Mouse (Mus musculus): ENCODE results near the gene Abcc8. TPM values are rescaled to one million over a fixed set of nuclear protein-coding genes. Genes with fewer than 3 reads are reported as not detected.

The Abcc8 gene
- total and polyA plus RNA-seq, 3 experiments, result not detected

- H3K36me3 ChIP-seq (replicated peaks in 1 of 2; ENCODE audit: control insufficient read depth in 1 of 2, insufficient read depth in 1 of 2, low read length in 1 of 2), result no peaks in the 10 kb centered on the region
- H3K9me3 ChIP-seq (replicated peaks; ENCODE audit: low read length), result no peaks in the 10 kb centered on the region
- no peak overlapping the region for H3K4me3 ChIP-seq (replicated peaks in 1 of 3; ENCODE audit: low read depth in 2 of 3, low read length in 2 of 3, poor library complexity in 1 of 3)
- H3K27ac ChIP-seq (ENCODE audit: insufficient read depth, low read depth), result no peak overlapping the region
- dilution Hi-C loops (cut with MboI; ENCODE audit: extremely low pct_ligation_motif_present, extremely low pct_unique_long_range_greater_than_20kb, low sequenced_read_pairs), result no loop called here
- no peaks in the 10 kb centered on the region for H3K4me1 ChIP-seq (ENCODE audit: control insufficient read depth in 1 of 2, insufficient read depth in 2 of 2)
- H3K27me3 ChIP-seq (replicated peaks), result peaks cover 67% of the 10 kb centered on the region
- H3K79me2 ChIP-seq (replicated peaks; ENCODE audit: control insufficient read depth, extremely low read depth, insufficient read depth, poor library complexity, severe bottlenecking), result no peaks in the 10 kb centered on the region
- in situ Hi-C loops (cut with MboI; ENCODE audit: low pct_ligation_motif_present, low pct_unique_long_range_greater_than_20kb, low sequenced_read_pairs), result no loop called here
- no peak for TF ChIP-seq ZMIZ1 (IDR thresholded peaks at IDR 0.05; ENCODE audit: low read depth, low read length)
- no peak for TF ChIP-seq USF1 (IDR thresholded peaks at IDR 0.05; ENCODE audit: low read depth, low read length)
- no peak for TF ChIP-seq ETS1 (conservative IDR thresholded peaks at IDR 0.05; ENCODE audit: low read depth, low read length)
- no peak for TF ChIP-seq SIN3A (IDR thresholded peaks at IDR 0.05; ENCODE audit: low read length)
- no peak for TF ChIP-seq MYC (IDR thresholded peaks at IDR 0.05; ENCODE audit: low read depth, low read length)
- no peak for TF ChIP-seq POLR2AphosphoS2 (IDR thresholded peaks at IDR 0.05; ENCODE audit: low read depth, low read length)
- TF ChIP-seq PAX5 (IDR thresholded peaks at IDR 0.05; ENCODE audit: low read length), result no peak
- no peak for TF ChIP-seq JUND (conservative IDR thresholded peaks at IDR 0.05; ENCODE audit: low read depth, low read length)
- TF ChIP-seq ZC3H11A (IDR thresholded peaks at IDR 0.05; ENCODE audit: low read depth, low read length), result no peak
- TF ChIP-seq HCFC1 (IDR thresholded peaks at IDR 0.05; ENCODE audit: low read depth, low read length), result no peak
- no peak for TF ChIP-seq GABPA (IDR thresholded peaks at IDR 0.05; ENCODE audit: insufficient replicate concordance, low read depth, low read length)
- no peak for TF ChIP-seq KAT2A (IDR thresholded peaks at IDR 0.05; ENCODE audit: insufficient replicate concordance, low read length)
- TF ChIP-seq CTCF (conservative IDR thresholded peaks at IDR 0.05 in 1 of 2, IDR thresholded peaks at IDR 0.05 in 1 of 2; ENCODE audit: low read depth in 2 of 2, low read length in 2 of 2), result no peak
- no peak for TF ChIP-seq RCOR1 (conservative IDR thresholded peaks at IDR 0.05; ENCODE audit: low read depth, low read length)
- no peak for TF ChIP-seq ZNF384 (IDR thresholded peaks at IDR 0.05; ENCODE audit: low read depth, low read length)
- no peak for TF ChIP-seq IRF4 (IDR thresholded peaks at IDR 0.05; ENCODE audit: low read depth, low read length)
- no peak for DNase-seq (ENCODE audit: extremely low read depth)
- H3K9ac ChIP-seq (ENCODE audit: insufficient read depth, low read depth), result no peak overlapping the region
- no peak overlapping the region for H3K4me2 ChIP-seq (ENCODE audit: insufficient read depth, low read depth, poor library complexity, severe bottlenecking)
Measured at GRCm38 (mm10) chr7:46092803-46093202, 87.0 kb downstream of the Abcc8 start.

GRCm38 (mm10) chr7:46088241-46088640 is 91.6 kb downstream of the Abcc8 start:
- TF ChIP-seq POLR2AphosphoS2 (IDR thresholded peaks at IDR 0.05; ENCODE audit: low read depth, low read length) (no peak), UBTF (IDR thresholded peaks at IDR 0.05; ENCODE audit: low read depth, low read length) (no peak), MYC (IDR thresholded peaks at IDR 0.05; ENCODE audit: low read depth, low read length) (no peak), EP300 (IDR thresholded peaks at IDR 0.05; ENCODE audit: low read length) (no peak), RCOR1 (conservative IDR thresholded peaks at IDR 0.05; ENCODE audit: low read depth, low read length) (no peak), JUN (IDR thresholded peaks at IDR 0.05; ENCODE audit: insufficient read depth, low read depth, low read length) (no peak), MEF2A (IDR thresholded peaks at IDR 0.05; ENCODE audit: borderline replicate concordance, low read depth, low read length) (no peak), PAX5 (IDR thresholded peaks at IDR 0.05; ENCODE audit: low read length) (no peak), GABPA (IDR thresholded peaks at IDR 0.05; ENCODE audit: insufficient replicate concordance, low read depth, low read length) (no peak)
- dilution Hi-C loops (cut with MboI; ENCODE audit: extremely low pct_ligation_motif_present, extremely low pct_unique_long_range_greater_than_20kb, low sequenced_read_pairs) (no loop called here), in situ Hi-C loops (cut with MboI; ENCODE audit: low pct_ligation_motif_present, low pct_unique_long_range_greater_than_20kb, low sequenced_read_pairs) (no loop called here)
- no peak for DNase-seq (ENCODE audit: extremely low read depth)
- H3K9ac ChIP-seq (ENCODE audit: insufficient read depth, low read depth), result no peak overlapping the region
- H3K27me3 ChIP-seq (replicated peaks), result peaks cover 28% of the 10 kb centered on the region
- peaks cover 9 to 31% of the 10 kb centered on the region in 2 experiments for H3K36me3 ChIP-seq (replicated peaks in 1 of 2; ENCODE audit: control insufficient read depth in 1 of 2, insufficient read depth in 1 of 2, low read length in 1 of 2)
- H3K79me2 ChIP-seq (replicated peaks; ENCODE audit: control insufficient read depth, extremely low read depth, insufficient read depth, poor library complexity, severe bottlenecking), result no peaks in the 10 kb centered on the region
- no peak overlapping the region for H3K4me3 ChIP-seq (replicated peaks in 1 of 3; ENCODE audit: low read depth in 2 of 3, low read length in 2 of 3, poor library complexity in 1 of 3)
- no peak overlapping the region for H3K27ac ChIP-seq (ENCODE audit: insufficient read depth, low read depth)
- H3K4me1 ChIP-seq (ENCODE audit: control insufficient read depth in 1 of 2, insufficient read depth in 2 of 2), result no peaks in the 10 kb centered on the region
- no peaks in the 10 kb centered on the region for H3K9me3 ChIP-seq (replicated peaks; ENCODE audit: low read length)
- H3K4me2 ChIP-seq (ENCODE audit: insufficient read depth, low read depth, poor library complexity, severe bottlenecking), result no peak overlapping the region

Measured in CH12.LX (cell line).